Mouse (Mus musculus) spleen, adult 2 months (tissue): ENCODE measurements around the gene Auts2. TPM values are rescaled to one million over a fixed set of nuclear protein-coding genes. Genes with fewer than 3 reads are reported as not detected.

ENCODE experiments used
- DNase-seq, 2 experiments: peaks; one replicate each; pipeline versions ENCODE4 v3.0.0 to v3.0.0-alpha.2; 2012 to 2021; ENCODE audit warnings: low spot score in 2 of 2, low read depth in 1 of 2
- H3K27ac ChIP-seq: fragments of 200-500 bp; 2 replicates; pipeline ENCODE4 v1.5.1; 2012; ENCODE audit warnings: low read length, inconsistent platforms; ENCODE audit not compliant: insufficient read depth
- H3K27me3 ChIP-seq: fragments of 200-500 bp; 2 replicates; pipeline ENCODE4 v1.6.1; 2012; ENCODE audit warnings: mild to moderate bottlenecking, moderate library complexity, low read length, inconsistent platforms; ENCODE audit not compliant: control insufficient read depth, insufficient read depth
- H3K36me3 ChIP-seq: fragments of 200-500 bp; 2 replicates; pipeline ENCODE4 v1.6.1; 2012; ENCODE audit warnings: mild to moderate bottlenecking, low read length, inconsistent platforms; ENCODE audit not compliant: control insufficient read depth, insufficient read depth
- H3K4me1 ChIP-seq: fragments of 200-500 bp; 2 replicates; pipeline ENCODE4 v1.6.1; 2011; ENCODE audit warnings: inconsistent platforms; ENCODE audit not compliant: control insufficient read depth, insufficient read depth, insufficient read length
- H3K4me3 ChIP-seq: fragments of 200-500 bp; 2 replicates; pipeline ENCODE4 v1.5.1; 2011; ENCODE audit warnings: mild to moderate bottlenecking, inconsistent platforms; ENCODE audit not compliant: insufficient read depth, insufficient read length; ENCODE audit errors: extremely low read depth
- CTCF ChIP-seq: fragments of 200-500 bp; IDR thresholded peaks from 2 replicates; pipeline ENCODE4 v1.5.1; 2011; ENCODE audit warnings: mild to moderate bottlenecking, inconsistent platforms; ENCODE audit not compliant: insufficient read depth, insufficient read length, insufficient replicate concordance; ENCODE audit errors: extremely low read depth
- POLR2A ChIP-seq: fragments of 200-500 bp; IDR thresholded peaks from 2 replicates; pipeline ENCODE4 v1.6.1; 2011; ENCODE audit warnings: low read depth, low read length, inconsistent platforms
- WGBS: fragments of 180-500 bp; shearing (Covaris S2); methylation state at CpG from one replicate; pipeline ENCODE4 v1.1.7; 2018; 5-methylcytosine and 5-hydroxymethylcytosine counted together
- polyA plus RNA-seq: library from polyadenylated mRNA; depleted of rRNA; stranded (reverse); fragments of >200 nt; gene quantifications from 2 replicates; pipeline ENCODE4 v1.2.3, GENCODE M21; 2012

Auts2 gene
- polyA plus RNA-seq, 1 experiment: 1.3 TPM

DNA sequence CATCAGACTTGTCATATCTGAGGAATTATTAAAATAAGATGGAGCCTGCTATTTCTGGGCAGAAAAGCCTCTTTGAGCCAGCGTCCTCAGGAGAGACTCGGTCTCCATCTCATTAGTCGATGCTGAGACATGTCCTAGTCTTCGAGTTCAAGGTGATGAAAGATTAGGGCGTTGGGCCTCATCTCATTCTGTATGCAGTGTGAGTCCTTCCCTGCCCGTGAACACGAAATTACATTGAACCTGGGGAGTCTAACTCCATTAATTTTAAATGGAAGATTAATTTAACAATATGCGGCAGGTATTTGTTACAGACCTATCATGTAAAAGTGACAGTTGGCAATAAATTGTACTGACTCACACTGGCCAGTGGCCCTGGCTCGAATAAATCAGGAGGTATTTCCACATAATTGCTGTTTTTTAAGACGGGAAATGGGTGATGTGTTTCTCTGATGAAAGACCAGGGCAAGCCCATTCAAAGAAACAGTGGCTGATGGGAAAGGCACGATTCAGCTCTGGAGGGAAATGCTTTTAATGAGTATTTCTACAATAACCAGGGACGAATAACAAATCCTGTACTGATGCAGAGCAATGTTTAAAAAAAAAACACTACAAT, 626.2 kb downstream of the Auts2 start:
- 85% methylated on average over 12 of the region's 12 CpGs for WGBS
- no peak overlapping the region for H3K4me3 ChIP-seq
- TF ChIP-seq POLR2A (no peak), CTCF (no peak)
- DNase-seq: no peak
- no peaks in the 10 kb centered on the region for H3K27me3 ChIP-seq
- no peaks in the 10 kb centered on the region for H3K36me3 ChIP-seq
- H3K27ac ChIP-seq: no peak overlapping the region
- H3K4me1 ChIP-seq: no peaks in the 10 kb centered on the region

DNA sequence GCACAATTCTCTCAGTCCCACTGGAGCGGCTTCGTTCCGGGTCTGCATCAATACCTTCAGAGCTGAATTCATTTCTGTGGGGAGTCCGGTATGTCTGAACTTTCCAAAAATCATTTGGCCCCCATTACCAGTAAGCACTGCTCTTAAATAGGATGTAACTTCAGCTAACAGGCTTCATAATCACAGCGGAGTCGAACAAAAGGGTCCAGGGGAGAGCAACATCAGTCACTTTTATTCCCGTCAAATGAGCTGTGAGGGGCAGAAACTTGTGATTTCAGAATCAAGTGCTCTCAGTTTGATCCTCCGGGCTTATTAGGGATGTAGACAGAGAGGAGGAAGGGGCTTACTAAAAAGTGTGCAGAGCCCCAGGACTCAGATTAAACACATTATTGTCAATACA, 629.6 kb downstream of the Auts2 start:
- 94% methylated on average over 8 of the region's 8 CpGs for WGBS
- TF ChIP-seq CTCF (no peak), POLR2A (no peak)

DNA sequence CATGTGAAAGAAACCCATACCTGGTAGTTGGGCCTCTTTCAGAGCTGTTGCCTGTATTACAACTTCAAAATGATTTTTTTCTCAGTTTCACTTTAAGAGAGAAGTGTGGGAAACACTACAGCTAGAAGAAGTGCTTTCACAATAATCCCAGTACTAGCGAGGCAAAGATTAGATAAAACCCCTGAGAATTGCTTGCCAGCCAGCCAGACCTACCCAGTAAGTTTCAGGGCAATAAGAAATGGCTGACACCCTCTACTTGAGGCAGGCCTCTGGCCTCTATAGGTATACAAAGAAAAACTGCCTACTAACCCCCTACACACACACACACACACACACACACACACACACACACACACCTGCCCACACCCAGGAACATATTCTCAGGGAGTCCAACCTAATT, 630.2 kb downstream of the Auts2 start:
- DNase-seq: no peak
- TF ChIP-seq POLR2A (no peak), CTCF (no peak)
- Histone ChIP-seq H3K4me1 (no peaks in the 10 kb centered on the region), H3K36me3 (no peaks in the 10 kb centered on the region), H3K27me3 (no peaks in the 10 kb centered on the region), H3K4me3 (no peak overlapping the region), H3K27ac (no peak overlapping the region)
- WGBS: 39% methylated on average over 1 of the region's 1 CpGs

More for the DNA sequence above, 629.6 kb downstream of the Auts2 start:
- Histone ChIP-seq H3K36me3 (no peaks in the 10 kb centered on the region), H3K4me1 (no peaks in the 10 kb centered on the region), H3K27me3 (no peaks in the 10 kb centered on the region), H3K4me3 (no peak overlapping the region), H3K27ac (no peak overlapping the region)
- DNase-seq: no peak

DNA sequence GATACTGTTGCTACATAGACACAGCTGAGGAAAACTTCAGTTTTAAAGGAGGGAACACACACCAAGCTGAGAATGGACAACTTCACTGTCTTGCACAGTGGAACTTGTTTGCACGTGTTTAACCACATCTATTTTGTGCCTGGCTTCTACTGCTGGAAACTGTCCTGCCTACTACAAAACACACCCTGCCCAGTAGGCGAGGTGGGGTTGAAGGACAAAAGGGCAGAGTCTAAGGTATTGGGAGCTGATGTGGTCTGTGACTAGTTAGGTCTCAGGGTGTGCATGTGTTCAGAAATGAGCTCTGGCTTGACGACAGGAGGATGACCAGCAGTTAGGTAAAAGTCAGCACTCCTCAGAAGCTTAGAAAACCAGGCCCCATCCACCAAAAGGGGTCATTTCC, 636.8 kb downstream of the Auts2 start:
- no peaks in the 10 kb centered on the region for H3K27me3 ChIP-seq
- TF ChIP-seq POLR2A (no peak), CTCF (no peak)
- no peak for DNase-seq
- H3K4me1 ChIP-seq: no peaks in the 10 kb centered on the region
- no peaks in the 10 kb centered on the region for H3K36me3 ChIP-seq
- no peak overlapping the region for H3K4me3 ChIP-seq
- no peak overlapping the region for H3K27ac ChIP-seq
- 84% methylated on average over 3 of the region's 3 CpGs for WGBS

DNA sequence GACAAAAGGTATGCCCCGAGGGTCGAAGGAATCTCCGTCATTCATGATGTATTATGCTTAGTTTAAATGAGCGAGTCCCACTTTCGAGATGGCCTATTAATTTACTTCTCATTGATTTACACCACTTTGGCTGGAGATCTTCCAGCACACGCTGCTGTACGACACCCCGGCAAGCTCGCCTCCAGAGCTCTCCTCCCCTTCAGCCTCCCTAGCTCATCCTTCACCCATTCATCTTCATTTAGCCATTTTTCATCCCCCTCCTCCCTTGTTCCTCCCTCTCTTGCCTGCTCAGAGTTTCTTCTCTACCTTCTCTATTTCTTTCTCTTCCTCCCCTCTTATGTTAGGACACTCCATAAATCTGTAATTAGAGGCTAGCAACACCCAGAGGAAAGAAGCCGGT, 638.7 kb downstream of the Auts2 start:
- H3K36me3 ChIP-seq: no peaks in the 10 kb centered on the region
- no peak overlapping the region for H3K4me3 ChIP-seq
- DNase-seq: no peak
- no peaks in the 10 kb centered on the region for H3K4me1 ChIP-seq
- TF ChIP-seq CTCF: no peak
- no peak for TF ChIP-seq POLR2A
- H3K27me3 ChIP-seq: no peaks in the 10 kb centered on the region
- 87% methylated on average over 10 of the region's 10 CpGs for WGBS
- no peak overlapping the region for H3K27ac ChIP-seq

GRCm38 (mm10) chr5:131898048-131898638, 645.0 kb downstream of the Auts2 start:
- Histone ChIP-seq H3K4me1 (no peaks in the 10 kb centered on the region), H3K27ac (no peak overlapping the region), H3K36me3 (no peaks in the 10 kb centered on the region), H3K27me3 (no peaks in the 10 kb centered on the region), H3K4me3 (no peak overlapping the region)
- WGBS: 81% methylated on average over 4 of the region's 4 CpGs
- no peak for TF ChIP-seq POLR2A
- TF ChIP-seq CTCF: no peak
- DNase-seq: no peak

DNA sequence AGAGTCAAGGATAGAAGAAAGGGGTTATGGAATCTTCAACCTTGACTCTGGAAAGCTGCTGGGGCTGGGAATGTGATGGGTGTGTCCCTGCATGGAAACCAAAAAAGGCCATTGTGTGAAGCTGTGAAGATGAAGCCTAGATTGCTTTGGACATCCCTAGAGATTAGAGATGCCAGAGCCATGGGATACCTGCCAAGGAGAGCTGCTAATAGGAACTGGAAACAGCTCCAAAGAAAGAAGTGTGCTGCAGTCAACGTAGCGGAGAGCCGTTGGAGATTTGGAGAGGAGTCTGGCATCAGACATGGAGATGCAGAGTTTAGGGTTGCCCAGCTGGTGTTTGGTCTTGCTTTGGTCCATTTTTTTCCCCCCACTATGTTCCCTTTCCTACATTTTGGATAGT, 656.5 kb downstream of the Auts2 start:
- H3K4me1 ChIP-seq: no peaks in the 10 kb centered on the region
- no peak overlapping the region for H3K4me3 ChIP-seq
- DNase-seq: no peak
- H3K27ac ChIP-seq: no peak overlapping the region
- 77% methylated on average over 3 of the region's 3 CpGs for WGBS
- TF ChIP-seq CTCF: no peak
- no peaks in the 10 kb centered on the region for H3K36me3 ChIP-seq
- H3K27me3 ChIP-seq: no peaks in the 10 kb centered on the region

- no peaks in the 10 kb centered on the region for H3K4me1 ChIP-seq
- no peaks in the 10 kb centered on the region for H3K27me3 ChIP-seq
- no peaks in the 10 kb centered on the region for H3K36me3 ChIP-seq
- H3K27ac ChIP-seq: no peak overlapping the region
- no peak overlapping the region for H3K4me3 ChIP-seq
- no peak for DNase-seq
- TF ChIP-seq POLR2A: no peak
- no peak for TF ChIP-seq CTCF
Measured at GRCm38 (mm10) chr5:131876569-131876968, 666.6 kb downstream of the Auts2 start.
